Mouse (Mus musculus): ENCODE measurements at regions not wholly inside any gene's neighbourhood (a gene's known extent, or its start where the extent isn't known, plus 50 kb on each side); places are given as distances from the start of the nearest gene placed in this dataset.

GRCm38 (mm10) chrX:143996716-143997115 lies 63.6 kb upstream of the Dcx start:
- peak; percentile 1 for DNase-seq (ENCODE audit: low read depth, low spot score)

Data from R1 (cell line).